Mouse (Mus musculus) midbrain, postnatal 0 days (tissue): Measurements from ENCODE around the gene H2-M10.5. TPM values are rescaled to one million over a fixed set of nuclear protein-coding genes. Genes with fewer than 3 reads are reported as not detected.
"Not testable (repeated sequence)": the region's sequence is repeated elsewhere in the genome, so short reads cannot be mapped to it uniquely, and the experiment has no call there.

Source experiments
- ATAC-seq: fragments of 200-750 bp; cut with Nextera tagmentation; 2 replicates; pipeline ENCODE4 v1.8.0; 2017; ENCODE audit warnings: moderate number of reproducible peaks, mild to moderate bottlenecking, moderate TSS enrichment, moderate library complexity; ENCODE audit not compliant: low FRiP score
- DNase-seq: peaks from one replicate; pipeline ENCODE4 v3.0.0-alpha.2; 2015; ENCODE audit warnings: low spot score
- H3K27ac ChIP-seq: fragments of 300-500 bp; sonication (generic); 2 replicates; pipeline ENCODE4 v1.5.1; 2014; ENCODE audit warnings: low read depth, mild to moderate bottlenecking, low read length, mixed read lengths
- H3K27me3 ChIP-seq: fragments of 300-500 bp; sonication (generic); 2 replicates; pipeline ENCODE4 v1.6.1; 2014; ENCODE audit warnings: low read length, control low read depth, mixed read lengths; ENCODE audit not compliant: insufficient read depth
- H3K36me3 ChIP-seq: fragments of 300-500 bp; sonication (generic); 2 replicates; pipeline ENCODE4 v1.6.1; 2014; ENCODE audit warnings: low read length, control low read depth, mixed read lengths; ENCODE audit not compliant: insufficient read depth
- H3K4me1 ChIP-seq: fragments of 300-500 bp; sonication (generic); 2 replicates; pipeline ENCODE4 v1.6.1; 2014; ENCODE audit warnings: mild to moderate bottlenecking, control low read depth, antibody characterized with exemption, low read length, mixed read lengths; ENCODE audit not compliant: insufficient read depth
- H3K4me2 ChIP-seq: fragments of 300-500 bp; sonication (generic); 2 replicates; pipeline ENCODE4 v1.6.1; 2014; ENCODE audit warnings: low read depth, mild to moderate bottlenecking, low read length, mixed read lengths; ENCODE audit not compliant: poor library complexity, severe bottlenecking
- H3K4me3 ChIP-seq: fragments of 300-500 bp; sonication (generic); 2 replicates; pipeline ENCODE4 v1.5.1; 2014; ENCODE audit warnings: low read depth, mild to moderate bottlenecking, low read length, moderate library complexity
- H3K9ac ChIP-seq: fragments of 300-500 bp; sonication (generic); replicated peaks from 2 replicates; pipeline ENCODE4 v1.6.1; 2014; ENCODE audit warnings: mild to moderate bottlenecking, low read length, moderate library complexity, mixed read lengths; ENCODE audit not compliant: poor library complexity, severe bottlenecking
- H3K9me3 ChIP-seq: fragments of 300-500 bp; sonication (generic); 2 replicates; pipeline ENCODE4 v1.6.1; 2016; ENCODE audit warnings: low read length, control low read depth
- CTCF ChIP-seq: IDR thresholded peaks from 2 replicates; pipeline ENCODE4 v1.5.1; 2016; ENCODE audit warnings: antibody characterized with exemption, mild to moderate bottlenecking
- WGBS: fragments of 180-500 bp; shearing (Covaris S2); extraction: QIAGEN DNeasy Blood & Tissue Kit; methylation state at CpG from one replicate; pipeline ENCODE4 v1.1.7; 2014; 5-methylcytosine and 5-hydroxymethylcytosine counted together
- polyA plus RNA-seq: library from polyadenylated mRNA; unstranded; fragments of >200 nt; fragmentation: Nextera tagmentation; extraction: Ambion mirVana; gene quantifications from 2 replicates; pipeline ENCODE4 v1.2.1, GENCODE M21; 2015
- total RNA-seq: library from RNA; depleted of rRNA; stranded (reverse); fragments of >200 nt; gene quantifications from 2 replicates; pipeline ENCODE4 v1.2.3, GENCODE M21; 2014

H2-M10.5 gene
- total and polyA plus RNA-seq, 2 experiments from 2014 or later: not detected

- DNase-seq: peak; percentile 15
- TF ChIP-seq CTCF: peak; percentile 78
- not testable (repeated sequence) for H3K4me1 ChIP-seq, H3K4me2 ChIP-seq, H3K27ac ChIP-seq, H3K4me3 ChIP-seq, H3K36me3 ChIP-seq, H3K9me3 ChIP-seq, H3K27me3 ChIP-seq, H3K9ac ChIP-seq
- 40% methylated on average over 1 of the region's 1 CpGs for WGBS
- ATAC-seq: 0 out of 2 replicates have a peak, but pooled peaks have one; percentile 55
These were observed 13.8 kb downstream of the H2-M10.5 start for GRCm38 (mm10) chr17:36786483-36786886.

- no peaks in the 10 kb centered on the region for H3K4me1 ChIP-seq
- no peak overlapping the region for H3K4me3 ChIP-seq
- no peak for DNase-seq
- H3K9ac ChIP-seq: no peak overlapping the region
- H3K4me2 ChIP-seq: no peak overlapping the region
- no peaks in the 10 kb centered on the region for H3K36me3 ChIP-seq
- ATAC-seq: 0 out of 2 replicates have a peak, but pooled peaks have one; percentile 21
- H3K9me3 ChIP-seq: no peaks in the 10 kb centered on the region
- WGBS: 66% methylated on average over 2 of the region's 2 CpGs
- no peaks in the 10 kb centered on the region for H3K27me3 ChIP-seq
- no peak overlapping the region for H3K27ac ChIP-seq
- TF ChIP-seq CTCF: no peak
These were observed 15.6 kb downstream of the H2-M10.5 start for GRCm38 (mm10) chr17:36788351-36788750.

GRCm38 (mm10) chr17:36788801-36789200 lies 16.1 kb downstream of the H2-M10.5 start:
- ATAC-seq: peak; percentile 77
- H3K27me3 ChIP-seq, H3K9me3 ChIP-seq, H3K4me2 ChIP-seq, H3K27ac ChIP-seq, H3K36me3 ChIP-seq, H3K9ac ChIP-seq, H3K4me1 ChIP-seq, H3K4me3 ChIP-seq: not testable (repeated sequence)
- peak; percentile 94 for DNase-seq
- TF ChIP-seq CTCF: peak; percentile 94

- Histone ChIP-seq H3K36me3 (no peaks in the 10 kb centered on the region), H3K9me3 (no peaks in the 10 kb centered on the region), H3K27ac (no peak overlapping the region), H3K4me3 (no peak overlapping the region), H3K27me3 (no peaks in the 10 kb centered on the region), H3K4me1 (no peaks in the 10 kb centered on the region), H3K4me2 (no peak overlapping the region), H3K9ac (no peak overlapping the region)
- TF ChIP-seq CTCF: no peak
- WGBS: 92% methylated on average over 10 of the region's 10 CpGs
- ATAC-seq (no peak), DNase-seq (no peak)
These were observed 26.8 kb downstream of the H2-M10.5 start for GRCm38 (mm10) chr17:36799493-36799892.

GRCm38 (mm10) chr17:36799921-36800462 lies 27.3 kb downstream of the H2-M10.5 start:
- H3K27ac ChIP-seq, ATAC-seq, DNase-seq, H3K4me3 ChIP-seq, H3K36me3 ChIP-seq, H3K4me1 ChIP-seq, H3K4me2 ChIP-seq, H3K9me3 ChIP-seq, H3K9ac ChIP-seq, H3K27me3 ChIP-seq: not testable (repeated sequence)
- WGBS: 77% methylated on average over 4 of the region's 4 CpGs

GRCm38 (mm10) chr17:36811871-36812270 lies 39.2 kb downstream of the H2-M10.5 start, which contains the start of gene H2-M10.6:
Gene H2-M10.6, plus strand, starts transcription at chr17:36812171.
- DNase-seq (no peak), ATAC-seq (no peak)
- Histone ChIP-seq H3K36me3 (no peaks in the 10 kb centered on the region), H3K4me1 (no peaks in the 10 kb centered on the region), H3K27ac (no peak within 1 kb of the TSS), H3K27me3 (no peaks in the 10 kb centered on the region), H3K4me3 (no peak within 1 kb of the TSS), H3K4me2 (no peak within 1 kb of the TSS), H3K9me3 (no peaks in the 10 kb centered on the region), H3K9ac (no peak within 1 kb of the TSS)
- TF ChIP-seq CTCF: no peak
